ENCODE assay signal across 30 mouse cellular contexts in the genomic region with DNA sequence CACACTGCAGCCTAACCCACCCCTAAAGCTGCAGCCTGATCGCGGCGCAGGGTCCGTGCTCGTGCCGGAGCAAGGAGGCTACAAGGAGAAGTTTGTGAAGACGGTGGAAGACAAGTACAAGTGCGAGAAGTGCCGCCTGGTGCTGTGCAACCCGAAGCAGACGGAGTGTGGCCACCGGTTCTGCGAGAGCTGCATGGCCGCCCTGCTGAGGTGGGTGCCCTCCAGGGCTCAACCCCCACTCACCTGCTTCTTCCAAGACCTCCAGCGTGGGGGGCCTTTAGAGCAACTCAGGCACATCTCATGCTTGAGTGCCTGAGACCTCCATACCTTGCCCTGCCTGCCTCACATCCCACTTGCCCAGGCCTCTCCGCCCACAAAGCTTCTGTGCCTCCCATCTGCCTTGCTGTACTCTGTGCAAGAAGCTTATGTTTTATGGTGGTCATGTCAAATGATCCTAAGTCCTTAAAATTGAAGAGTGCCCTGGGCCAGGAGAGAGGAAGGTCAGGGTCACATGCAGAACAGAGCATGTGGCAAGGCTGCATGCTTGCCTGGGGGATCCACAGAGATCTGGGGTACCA. TPM values are rescaled to one million over a fixed set of nuclear protein-coding genes. Genes with fewer than 3 reads are reported as not detected.
A peak's percentile ranks its signal among the peaks of the same experiment; 100 is the strongest.
DNase-seq lines count a peak whose midpoint lies in the region; ATAC-seq and TF ChIP-seq lines count a peak whose summit lies in the region.
"Had no signal": no experiment of that assay in that cellular context is flagged by ENCODE, and none has a peak within 500 bp of the region (broad histone marks: within the 10 kb centered on the region; RNA-seq: fewer than 3 reads in every experiment).

No protein-coding gene starts in this region.

- no peak for ATAC-seq in hindbrain, embryonic 12.5 days (ENCODE audit: low FRiP score)
- ATAC-seq: CD4-positive, CD25-positive, alpha-beta regulatory T cell, adult 4 months; forebrain, embryonic 15.5 days had no signal

- no peak overlapping the region for H3K4me2 ChIP-seq in hindbrain, embryonic 12.5 days (replicated peaks)
- H3K4me2 ChIP-seq: forebrain, embryonic 15.5 days; heart, embryonic 13.5 days; hindbrain, embryonic 14.5 days; liver, embryonic 15.5 days had no signal

- 92% methylated on average over 16 of the region's 16 CpGs for WGBS in hindbrain, embryonic 12.5 days

- no peak overlapping the region for H3K4me3 ChIP-seq in layer of hippocampus, adult 2 months
- no peak overlapping the region for H3K4me3 ChIP-seq in hindbrain, embryonic 12.5 days
- H3K4me3 ChIP-seq: forebrain, embryonic 15.5 days; heart, embryonic 13.5 days; liver, embryonic 15.5 days; midbrain, embryonic 10.5 days had no signal

- H3K4me1 ChIP-seq in hindbrain, embryonic 12.5 days, result peaks cover 7% of the 10 kb centered on the region
- H3K4me1 ChIP-seq: midbrain, embryonic 10.5 days had no signal

- TF ChIP-seq CTCF in layer of hippocampus, adult 2 months (conservative IDR thresholded peaks at IDR 0.05), result no peak

- DNase-seq in cerebellum, adult 9-11 months, result peak; percentile 24
- no peak for DNase-seq in cerebellum, postnatal 10 days
- peak in 1 of 2 experiments; percentile 47 for DNase-seq in layer of hippocampus, adult 2 months (ENCODE audit: low spot score in 2 of 2)
- no peak for DNase-seq in layer of hippocampus, postnatal 14 days (ENCODE audit: low spot score in 2 of 2)
- DNase-seq in right cerebral cortex, adult 2 months (ENCODE audit: low spot score in 2 of 2), result peak; percentile 29 to 40
- no peak for DNase-seq in right cerebral cortex, postnatal 36 days (ENCODE audit: low spot score in 2 of 2)
- no peak for DNase-seq in spleen, postnatal 4 days (ENCODE audit: low spot score in 2 of 2)
- DNase-seq: adrenal gland, postnatal 14 days; cerebellum, adult 11 months; cerebellum, postnatal 25 days; embryo, embryonic 11 days; lung, postnatal 4 days; thymus, adult 18-20 months; thymus, postnatal 4 days had no signal

- peak overlapping the region; percentile 75 for H3K27ac ChIP-seq in layer of hippocampus, adult 2 months
- H3K27ac ChIP-seq in hindbrain, embryonic 12.5 days, result no peak overlapping the region
- H3K27ac ChIP-seq: forebrain, embryonic 15.5 days; hindbrain, embryonic 14.5 days; liver, embryonic 15.5 days; midbrain, embryonic 10.5 days had no signal

- no peaks in the 10 kb centered on the region for H3K9me3 ChIP-seq in hindbrain, embryonic 12.5 days (replicated peaks)
- H3K9me3 ChIP-seq: forebrain, embryonic 15.5 days; heart, embryonic 13.5 days; liver, embryonic 15.5 days; midbrain, embryonic 10.5 days had no signal

- H3K27me3 ChIP-seq in hindbrain, embryonic 12.5 days, result no peaks in the 10 kb centered on the region
- H3K27me3 ChIP-seq: forebrain, embryonic 15.5 days; heart, embryonic 13.5 days; liver, embryonic 15.5 days had no signal

- no peak overlapping the region for H3K9ac ChIP-seq in hindbrain, embryonic 12.5 days
- H3K9ac ChIP-seq: forebrain, embryonic 15.5 days; heart, embryonic 13.5 days; hindbrain, embryonic 14.5 days; liver, embryonic 15.5 days had no signal

- H3K36me3 ChIP-seq in hindbrain, embryonic 12.5 days, result peaks cover 28% of the 10 kb centered on the region

RNA-seq across cellular contexts. Expression of gene Amn, which starts 33.2 kb away (rescaled TPM):
- total RNA-seq in layer of hippocampus, adult 2 months (2021), result 1 to 10 TPM; 4.7 to 5.4 TPM
- 10 to 100 TPM in 1 of 2 experiments, 1 to 10 TPM in 1; 5.9 to 11.1 TPM for total RNA-seq in layer of hippocampus, postnatal 14 days (2021)
- 0.69 and 1.0 TPM in 2 replicates for polyA plus RNA-seq in hindbrain, embryonic 12.5 days (2016; fragmentation: Nextera tagmentation; extraction: Ambion mirVana)
- total RNA-seq: adrenal gland, postnatal 14 days; heart, postnatal 25 days had no signal
- polyA plus RNA-seq: CD4-positive, CD25-positive, alpha-beta regulatory T cell, adult 4 months had no signal

RNA-seq across cellular contexts. Expression of gene 4930595D18Rik, which starts 53.4 kb away (rescaled TPM):
- not detected for total RNA-seq in layer of hippocampus, adult 2 months (2021)
- total RNA-seq in layer of hippocampus, postnatal 14 days (2021), result under 1 TPM in 1 of 2 experiments, not detected in 1; 0.41 TPM
- polyA plus RNA-seq in hindbrain, embryonic 12.5 days (2016; fragmentation: Nextera tagmentation; extraction: Ambion mirVana), result not detected in 2 replicates
- total RNA-seq: adrenal gland, postnatal 14 days; granulocyte monocyte progenitor cell, adult 5-6 weeks; heart, postnatal 25 days; layer of hippocampus, postnatal 25 days; left cerebral cortex, postnatal 10 days; MEL; midbrain, postnatal 0 days; neutrophil, adult 5-6 weeks had no signal
- polyA plus RNA-seq: forebrain, embryonic 15.5 days; heart, embryonic 13.5 days; hindbrain, embryonic 14.5 days; intestine, embryonic 14.5 days; kidney, postnatal 0 days; liver, embryonic 15.5 days; midbrain, embryonic 10.5 days had no signal

Comparison
In these comparisons a context has a peak if more than half of its experiments do, and no peak if none do; other contexts are left out.
1. DNase-seq: peak in cerebellum, adult 9-11 months (single experiment) and right cerebral cortex, adult 2 months (2 of 2); none in cerebellum, postnatal 10 days (0 of 2), layer of hippocampus, postnatal 14 days (0 of 2), right cerebral cortex, postnatal 36 days (0 of 2) and spleen, postnatal 4 days (0 of 2).